8 mouse cellular contexts compared by ENCODE assay signal in genomic region chr16:41533686-41534085, GRCm38 (mm10).
DNase-seq lines count a peak whose midpoint lies in the region; ATAC-seq and TF ChIP-seq lines count a peak whose summit lies in the region.
"Had no signal": no experiment of that assay in that cellular context is flagged by ENCODE, and none has a peak within 500 bp of the region (broad histone marks: within the 10 kb centered on the region; RNA-seq: fewer than 3 reads in every experiment).

No protein-coding gene starts in this region.

- peak; percentile 21 for DNase-seq in kidney, postnatal 0 days (ENCODE audit: low spot score)
- DNase-seq in kidney, adult 9 months = no peak
- DNase-seq in right cerebral cortex, postnatal 36 days (ENCODE audit: low spot score in 2 of 2) = no peak

- H3K4me1 ChIP-seq in kidney, postnatal 0 days (replicated peaks; ENCODE audit: insufficient read depth, low read length) = no peaks in the 10 kb centered on the region
- peaks cover 8% of the 10 kb centered on the region; the same call in 1 of the 2 replicates for H3K4me1 ChIP-seq in embryonic facial prominence, embryonic 12.5 days
- peaks cover 33% of the 10 kb centered on the region for H3K4me1 ChIP-seq in hindbrain, embryonic 15.5 days (replicated peaks)
- H3K4me1 ChIP-seq in neural tube, embryonic 14.5 days (ENCODE audit: control insufficient read depth, insufficient read depth, low read length) = peaks cover 11% of the 10 kb centered on the region

- H3K9me3 ChIP-seq in kidney, postnatal 0 days (replicated peaks; ENCODE audit: low read length) = no peaks in the 10 kb centered on the region
- no peaks in the 10 kb centered on the region for H3K9me3 ChIP-seq in embryonic facial prominence, embryonic 12.5 days
- H3K9me3 ChIP-seq in hindbrain, embryonic 15.5 days = no peaks in the 10 kb centered on the region
- no peaks in the 10 kb centered on the region for H3K9me3 ChIP-seq in neural tube, embryonic 14.5 days (ENCODE audit: control insufficient read depth, low read length)

- H3K27ac ChIP-seq in kidney, postnatal 0 days = no peak overlapping the region
- H3K27ac ChIP-seq in embryonic facial prominence, embryonic 12.5 days = no peak overlapping the region
- H3K27ac ChIP-seq in hindbrain, embryonic 15.5 days (replicated peaks) = peak overlapping the region; percentile 86
- H3K27ac ChIP-seq in neural tube, embryonic 14.5 days (ENCODE audit: low read depth, low read length) = peak overlapping the region; percentile 73; the same call in 1 of the 2 replicates
- H3K27ac ChIP-seq: liver, embryonic 14.5 days had no signal

- 4% methylated on average over 6 of the region's 6 CpGs for WGBS in kidney, postnatal 0 days
- 9% methylated on average over 6 of the region's 6 CpGs for WGBS in embryonic facial prominence, embryonic 12.5 days
- 2% methylated on average over 6 of the region's 6 CpGs for WGBS in hindbrain, embryonic 15.5 days
- 5% methylated on average over 6 of the region's 6 CpGs for WGBS in neural tube, embryonic 14.5 days

- peak overlapping the region; percentile 92 for H3K4me2 ChIP-seq in kidney, postnatal 0 days (ENCODE audit: low read length)
- peak overlapping the region; percentile 89 for H3K4me2 ChIP-seq in embryonic facial prominence, embryonic 12.5 days (replicated peaks)
- H3K4me2 ChIP-seq in hindbrain, embryonic 15.5 days = peak overlapping the region; percentile 79
- peak overlapping the region; percentile 84 for H3K4me2 ChIP-seq in neural tube, embryonic 14.5 days (ENCODE audit: low read depth, low read length)

- ATAC-seq in kidney, postnatal 0 days (replicated peaks; ENCODE audit: low FRiP score, low read depth) = no peak
- no peak for ATAC-seq in embryonic facial prominence, embryonic 12.5 days (ENCODE audit: insufficient number of reproducible peaks, insufficient read depth, low FRiP score, low TSS enrichment)
- no peak for ATAC-seq in hindbrain, embryonic 15.5 days (ENCODE audit: low FRiP score, low read depth)
- ATAC-seq in neural tube, embryonic 14.5 days (ENCODE audit: low read depth) = 0 out of 2 replicates have a peak, but pooled peaks have one; percentile 2
- ATAC-seq in frontal cortex, adult (ENCODE audit: low TSS enrichment) = no peak

- H3K36me3 ChIP-seq in kidney, postnatal 0 days (ENCODE audit: insufficient read depth, low read length) = no peaks in the 10 kb centered on the region
- H3K36me3 ChIP-seq in embryonic facial prominence, embryonic 12.5 days = no peaks in the 10 kb centered on the region
- H3K36me3 ChIP-seq in hindbrain, embryonic 15.5 days = no peaks in the 10 kb centered on the region
- no peaks in the 10 kb centered on the region for H3K36me3 ChIP-seq in neural tube, embryonic 14.5 days (ENCODE audit: control insufficient read depth, insufficient read depth, low read length)

- no peaks in the 10 kb centered on the region for H3K27me3 ChIP-seq in kidney, postnatal 0 days (ENCODE audit: insufficient read depth, low read length)
- H3K27me3 ChIP-seq in embryonic facial prominence, embryonic 12.5 days = no peaks in the 10 kb centered on the region
- H3K27me3 ChIP-seq in hindbrain, embryonic 15.5 days = no peaks in the 10 kb centered on the region
- no peaks in the 10 kb centered on the region for H3K27me3 ChIP-seq in neural tube, embryonic 14.5 days (ENCODE audit: control insufficient read depth, insufficient read depth, low read length)

- H3K9ac ChIP-seq in kidney, postnatal 0 days (ENCODE audit: low read depth, low read length) = no peak overlapping the region
- peak overlapping the region; percentile 63 for H3K9ac ChIP-seq in embryonic facial prominence, embryonic 12.5 days
- H3K9ac ChIP-seq in hindbrain, embryonic 15.5 days = peak overlapping the region; percentile 67
- H3K9ac ChIP-seq in neural tube, embryonic 14.5 days (replicated peaks; ENCODE audit: low read depth, low read length) = no peak overlapping the region; the same call in 1 of the 2 replicates
- H3K9ac ChIP-seq: liver, embryonic 14.5 days had no signal

- peak overlapping the region; percentile 50 for H3K4me3 ChIP-seq in kidney, postnatal 0 days (replicated peaks; ENCODE audit: low read depth, low read length)
- peak overlapping the region; percentile 60 for H3K4me3 ChIP-seq in embryonic facial prominence, embryonic 12.5 days
- H3K4me3 ChIP-seq in hindbrain, embryonic 15.5 days = peak overlapping the region; percentile 71
- H3K4me3 ChIP-seq in neural tube, embryonic 14.5 days (ENCODE audit: low read depth, low read length) = peak overlapping the region; percentile 61

- no peak for TF ChIP-seq CTCF in kidney, postnatal 0 days (IDR thresholded peaks at IDR 0.05; ENCODE audit: low read depth)

Comparison
In these comparisons a context has a peak if more than half of its experiments do, and no peak if none do; other contexts are left out.
1. H3K27ac ChIP-seq: peak in hindbrain, embryonic 15.5 days (single experiment) and neural tube, embryonic 14.5 days (single experiment); none in kidney, postnatal 0 days (single experiment) and embryonic facial prominence, embryonic 12.5 days (single experiment).
2. H3K9ac ChIP-seq: peak in embryonic facial prominence, embryonic 12.5 days (single experiment) and hindbrain, embryonic 15.5 days (single experiment); none in kidney, postnatal 0 days (single experiment) and neural tube, embryonic 14.5 days (single experiment).
3. Peak in every context shown above with its lines, with median percentiles within 50 percentile points of each other: H3K4me2 ChIP-seq and H3K4me3 ChIP-seq.